Mouse (Mus musculus) hindbrain, embryonic 10.5 days (tissue): Measurements from ENCODE around the gene Cd7. TPM values are rescaled to one million over a fixed set of nuclear protein-coding genes. Genes with fewer than 3 reads are reported as not detected.
"Not testable (repeated sequence)": the region's sequence is repeated elsewhere in the genome, so short reads cannot be mapped to it uniquely, and the experiment has no call there.

ENCODE experiments used
- DNase-seq: peaks from one replicate; pipeline ENCODE4 v3.0.0-alpha.2; 2017; ENCODE audit warnings: low spot score
- H3K27ac ChIP-seq: fragments of 300-500 bp; sonication (generic); 2 replicates; pipeline ENCODE4 v1.5.1; 2016; ENCODE audit warnings: mild to moderate bottlenecking, moderate library complexity
- H3K27me3 ChIP-seq: fragments of 300-500 bp; sonication (generic); 2 replicates; pipeline ENCODE4 v1.6.1; 2016; ENCODE audit warnings: mild to moderate bottlenecking; ENCODE audit not compliant: poor library complexity, insufficient read depth, severe bottlenecking
- H3K36me3 ChIP-seq: fragments of 300-500 bp; sonication (generic); 2 replicates; pipeline ENCODE4 v1.6.1; 2016; ENCODE audit warnings: mild to moderate bottlenecking, moderate library complexity
- H3K4me1 ChIP-seq: fragments of 300-500 bp; sonication (generic); replicated peaks from 2 replicates; pipeline ENCODE4 v1.6.1; 2016; ENCODE audit warnings: mild to moderate bottlenecking
- H3K4me3 ChIP-seq: fragments of 300-500 bp; sonication (generic); 2 replicates; pipeline ENCODE4 v1.5.1; 2016; ENCODE audit warnings: mild to moderate bottlenecking, moderate library complexity
- H3K9me3 ChIP-seq: fragments of 300-500 bp; sonication (generic); 2 replicates; pipeline ENCODE4 v1.6.1; 2016; ENCODE audit warnings: mild to moderate bottlenecking, moderate library complexity
- WGBS: fragments of 180-500 bp; shearing (Covaris S2); methylation state at CpG from one replicate; pipeline ENCODE4 v1.1.7; 2016; 5-methylcytosine and 5-hydroxymethylcytosine counted together
- polyA plus RNA-seq: library from polyadenylated mRNA; unstranded; fragments of >200 nt; fragmentation: Nextera tagmentation; extraction: Ambion mirVana; gene quantifications from 2 replicates; pipeline ENCODE4 v1.2.1, GENCODE M21; 2016

Gene Cd7
- polyA plus RNA-seq, 1 experiment from 2014 or later: not detected

- H3K36me3 ChIP-seq, H3K27me3 ChIP-seq, DNase-seq, H3K9me3 ChIP-seq, H3K27ac ChIP-seq, H3K4me3 ChIP-seq: not testable (repeated sequence)
- 95% methylated on average over 6 of the region's 6 CpGs for WGBS
- peaks cover 14% of the 10 kb centered on the region; the same call in 1 of the 2 replicates for H3K4me1 ChIP-seq
Observed at GRCm38 (mm10) chr11:121060401-121061067, 21.3 kb upstream of the Cd7 start.

- Histone ChIP-seq H3K27ac (no peak overlapping the region), H3K9me3 (no peaks in the 10 kb centered on the region), H3K27me3 (peaks cover 8% of the 10 kb centered on the region; the same call in 1 of the 2 replicates), H3K36me3 (no peaks in the 10 kb centered on the region), H3K4me1 (0 out of 2 replicates have a peak, but pooled peaks cover 7% of the 10 kb centered on the region), H3K4me3 (no peak overlapping the region)
- no peak for DNase-seq
- WGBS: 93% methylated on average over 4 of the region's 4 CpGs
Observed at GRCm38 (mm10) chr11:121059471-121059870, 20.3 kb upstream of the Cd7 start.

- 88% methylated on average over 4 of the region's 4 CpGs for WGBS
- Histone ChIP-seq H3K4me3 (no peak overlapping the region), H3K27ac (no peak overlapping the region), H3K27me3 (peaks cover 8% of the 10 kb centered on the region; the same call in 1 of the 2 replicates), H3K9me3 (no peaks in the 10 kb centered on the region), H3K4me1 (0 out of 2 replicates have a peak, but pooled peaks cover 7% of the 10 kb centered on the region), H3K36me3 (no peaks in the 10 kb centered on the region)
- DNase-seq: no peak
Observed at GRCm38 (mm10) chr11:121058956-121059355, 19.7 kb upstream of the Cd7 start.

GRCm38 (mm10) chr11:121058122-121058521, 18.9 kb upstream of the Cd7 start:
- H3K27ac ChIP-seq: no peak overlapping the region
- WGBS: 84% methylated on average over 5 of the region's 5 CpGs

GRCm38 (mm10) chr11:121056536-121057236, 17.5 kb upstream of the Cd7 start:
- no peak for DNase-seq
- H3K27ac ChIP-seq: no peak overlapping the region
- peaks cover 8% of the 10 kb centered on the region; the same call in 1 of the 2 replicates for H3K27me3 ChIP-seq
- 74% methylated on average over 7 of the region's 7 CpGs for WGBS
- peaks cover 7% of the 10 kb centered on the region; the same call in 1 of the 2 replicates for H3K4me1 ChIP-seq
- no peaks in the 10 kb centered on the region for H3K9me3 ChIP-seq
- no peak overlapping the region for H3K4me3 ChIP-seq
- no peaks in the 10 kb centered on the region for H3K36me3 ChIP-seq

More at GRCm38 (mm10) chr11:121058122-121058521, 18.9 kb upstream of the Cd7 start:
- no peak for DNase-seq
- Histone ChIP-seq H3K27me3 (peaks cover 8% of the 10 kb centered on the region; the same call in 1 of the 2 replicates), H3K36me3 (no peaks in the 10 kb centered on the region), H3K4me1 (peaks cover 7% of the 10 kb centered on the region; the same call in 1 of the 2 replicates), H3K9me3 (no peaks in the 10 kb centered on the region), H3K4me3 (no peak overlapping the region)

- Histone ChIP-seq H3K27ac (no peak overlapping the region), H3K36me3 (no peaks in the 10 kb centered on the region), H3K4me1 (peaks cover 7% of the 10 kb centered on the region; the same call in 1 of the 2 replicates), H3K9me3 (no peaks in the 10 kb centered on the region), H3K4me3 (no peak overlapping the region), H3K27me3 (peaks cover 13% of the 10 kb centered on the region; the same call in 1 of the 2 replicates)
- DNase-seq: peak; percentile 82
- WGBS: 16% methylated on average over 8 of the region's 8 CpGs
Observed at GRCm38 (mm10) chr11:121053536-121053935, 14.3 kb upstream of the Cd7 start.

- no peaks in the 10 kb centered on the region for H3K36me3 ChIP-seq
- H3K27ac ChIP-seq: no peak overlapping the region
- no peak overlapping the region for H3K4me3 ChIP-seq
- peaks cover 7% of the 10 kb centered on the region; the same call in 1 of the 2 replicates for H3K4me1 ChIP-seq
- peaks cover 19% of the 10 kb centered on the region for H3K27me3 ChIP-seq
- no peaks in the 10 kb centered on the region for H3K9me3 ChIP-seq
- 69% methylated on average over 4 of the region's 4 CpGs for WGBS
- DNase-seq: no peak
Observed at GRCm38 (mm10) chr11:121052387-121052786, 13.2 kb upstream of the Cd7 start.

GRCm38 (mm10) chr11:121051793-121052192, 12.6 kb upstream of the Cd7 start:
- 66% methylated on average over 1 of the region's 1 CpGs for WGBS
- no peak overlapping the region for H3K27ac ChIP-seq
- H3K36me3 ChIP-seq: no peaks in the 10 kb centered on the region
- peaks cover 7% of the 10 kb centered on the region; the same call in 1 of the 2 replicates for H3K4me1 ChIP-seq
- no peak for DNase-seq
- H3K4me3 ChIP-seq: no peak overlapping the region
- H3K27me3 ChIP-seq: peaks cover 25% of the 10 kb centered on the region
- H3K9me3 ChIP-seq: no peaks in the 10 kb centered on the region

GRCm38 (mm10) chr11:121049840-121050239, 10.6 kb upstream of the Cd7 start:
- no peak overlapping the region for H3K27ac ChIP-seq
- H3K36me3 ChIP-seq: no peaks in the 10 kb centered on the region
- no peak overlapping the region for H3K4me3 ChIP-seq
- H3K4me1 ChIP-seq: peaks cover 14% of the 10 kb centered on the region
- DNase-seq: no peak
- H3K27me3 ChIP-seq: peaks cover 34% of the 10 kb centered on the region
- WGBS: 68% methylated on average over 1 of the region's 1 CpGs
- no peaks in the 10 kb centered on the region for H3K9me3 ChIP-seq

- no peaks in the 10 kb centered on the region for H3K9me3 ChIP-seq
Observed at GRCm38 (mm10) chr11:121047826-121048399, 8.7 kb upstream of the Cd7 start.

GRCm38 (mm10) chr11:121045286-121045685, 6.1 kb upstream of the Cd7 start:
- Histone ChIP-seq H3K27me3 (peaks cover 46% of the 10 kb centered on the region), H3K4me3 (no peak overlapping the region), H3K4me1 (peaks cover 18% of the 10 kb centered on the region; the same call in 1 of the 2 replicates), H3K27ac (no peak overlapping the region), H3K9me3 (no peaks in the 10 kb centered on the region), H3K36me3 (no peaks in the 10 kb centered on the region)
- DNase-seq: no peak
- WGBS: 51% methylated on average over 1 of the region's 1 CpGs

More at GRCm38 (mm10) chr11:121047826-121048399, 8.7 kb upstream of the Cd7 start:
- H3K4me1 ChIP-seq: peaks cover 18% of the 10 kb centered on the region; the same call in 1 of the 2 replicates
- H3K27ac ChIP-seq: no peak overlapping the region
- no peak overlapping the region for H3K4me3 ChIP-seq
- H3K36me3 ChIP-seq: no peaks in the 10 kb centered on the region
- DNase-seq: peak; percentile 13
- WGBS: 52% methylated on average over 2 of the region's 2 CpGs
- H3K27me3 ChIP-seq: peaks cover 46% of the 10 kb centered on the region

GRCm38 (mm10) chr11:121043025-121043424, 3.8 kb upstream of the Cd7 start:
- Histone ChIP-seq H3K4me1 (peaks cover 18% of the 10 kb centered on the region; the same call in 1 of the 2 replicates), H3K27me3 (peaks cover 47% of the 10 kb centered on the region)
- H3K9me3 ChIP-seq, H3K27ac ChIP-seq, H3K36me3 ChIP-seq, H3K4me3 ChIP-seq, DNase-seq: not testable (repeated sequence)
- 77% methylated on average over 1 of the region's 1 CpGs for WGBS
